Mouse (Mus musculus) G1E (cell line): ENCODE results near the gene Il18bp. TPM values are rescaled to one million over a fixed set of nuclear protein-coding genes. Genes with fewer than 3 reads are reported as not detected.

Source experiments
- ATAC-seq: 2 replicates; pipeline ENCODE4 v1.8.0; 2016; ENCODE audit warnings: mild to moderate bottlenecking; ENCODE audit not compliant: insufficient number of reproducible peaks, poor library complexity, low FRiP score, severe bottlenecking; ENCODE audit errors: extremely low read depth
- DNase-seq: peaks from one replicate; pipeline ENCODE4 v3.0.0; 2012; ENCODE audit warnings: low spot score
- H3K27me3 ChIP-seq: 2 replicates; pipeline ENCODE4 v1.6.1; 2012; ENCODE audit warnings: mild to moderate bottlenecking, low read length, inconsistent platforms; ENCODE audit not compliant: insufficient read depth
- H3K36me3 ChIP-seq: replicated peaks from 2 replicates; pipeline ENCODE3; 2012; ENCODE audit warnings: mild to moderate bottlenecking, inconsistent platforms
- H3K4me1 ChIP-seq: 2 replicates; pipeline ENCODE4 v1.6.1; 2012; ENCODE audit warnings: low read depth, low read length, inconsistent platforms, mixed read lengths; ENCODE audit not compliant: insufficient read depth
- H3K4me3 ChIP-seq: 2 replicates; pipeline ENCODE4 v1.5.1; 2012; ENCODE audit warnings: low read depth, mild to moderate bottlenecking, inconsistent platforms, low read length, moderate library complexity, mixed read lengths
- H3K9me3 ChIP-seq: replicated peaks from 2 replicates; pipeline ENCODE4 v1.6.1; 2012; ENCODE audit warnings: inconsistent platforms
- CTCF ChIP-seq: IDR thresholded peaks from 2 replicates; pipeline ENCODE4 v1.5.1; 2012; ENCODE audit warnings: low read depth, low read length, inconsistent platforms, mixed read lengths
- GATA1 ChIP-seq: IDR thresholded peaks from 2 replicates; pipeline ENCODE4 v1.6.1; 2012; ENCODE audit warnings: borderline replicate concordance, low read length, inconsistent platforms, mixed read lengths
- GATA2 ChIP-seq: IDR thresholded peaks from 2 replicates; pipeline ENCODE4 v1.6.1; 2012; ENCODE audit warnings: low read depth, low read length, inconsistent platforms, borderline replicate concordance
- POLR2AphosphoS5 ChIP-seq: IDR thresholded peaks from 2 replicates; pipeline ENCODE4 v1.6.1; 2012; ENCODE audit warnings: low read depth, low read length, inconsistent platforms; ENCODE audit not compliant: insufficient replicate concordance
- TAL1 ChIP-seq: conservative IDR thresholded peaks from 2 replicates; pipeline ENCODE4 v1.6.1; 2012; ENCODE audit warnings: low read depth, low read length, inconsistent platforms, mixed read lengths
- polyA plus RNA-seq: library from polyadenylated mRNA; stranded (reverse); fragments of >175 nt; gene quantifications from 2 replicates; pipeline ENCODE4 v1.2.3, GENCODE M21; 2012
- total RNA-seq, 2 experiments: library from RNA; stranded (forward) in 1 of 2; stranded (reverse) in 1 of 2; fragments of 200-1000 nt in 1 of 2; fragments of >200 nt in 1 of 2; fragmentation: Nextera tagmentation in 1 of 2; gene quantifications; 2 replicates each; pipeline ENCODE4 v1.2.3; 2014 to 2017

Il18bp gene
- total and polyA plus RNA-seq, 3 experiments, result 1.8 to 4.2 (median 2.7) TPM

DNA sequence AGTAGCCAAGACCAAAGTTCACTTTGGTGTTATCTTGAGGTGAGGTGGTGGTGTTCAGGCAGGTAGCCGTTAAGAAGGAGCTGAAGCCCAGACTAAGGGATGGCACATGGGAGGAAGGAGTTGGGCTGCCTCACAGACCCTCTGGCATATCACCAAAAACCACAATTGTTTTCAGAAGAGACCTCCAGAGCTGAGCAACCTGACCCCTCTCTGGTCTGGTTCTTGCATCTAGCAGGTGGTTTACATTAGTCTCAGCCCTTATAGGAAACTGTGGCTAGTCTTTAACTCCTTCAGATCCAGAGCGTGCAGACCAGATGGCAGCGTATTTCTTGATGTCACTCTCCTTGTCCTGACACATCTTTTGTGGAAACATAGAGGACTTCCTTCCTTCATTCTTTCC, 44.8 kb downstream of the Il18bp start:
- ATAC-seq, result no peak
- H3K4me1 ChIP-seq, result peaks cover 48% of the 10 kb centered on the region

DNA sequence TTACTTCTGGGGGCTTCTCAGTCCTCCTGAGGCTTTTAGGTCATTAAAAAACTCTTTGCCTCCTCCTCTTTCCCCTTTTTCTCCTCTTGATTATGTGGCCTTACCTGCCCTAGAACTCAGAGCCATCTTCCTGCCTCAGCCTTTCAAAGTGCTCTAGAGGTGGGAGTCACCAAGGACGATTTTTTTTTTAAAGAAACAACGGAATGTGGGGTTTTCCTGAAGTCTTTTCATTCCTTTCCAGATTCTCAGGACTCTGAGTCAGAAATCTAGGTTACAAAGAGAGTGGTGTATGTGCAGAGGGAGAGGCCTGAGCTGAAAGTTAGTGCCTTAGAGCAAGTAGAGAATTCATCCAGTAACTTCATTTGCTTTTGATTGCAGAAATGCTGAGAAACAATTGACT, 46.8 kb downstream of the Il18bp start:
- Histone ChIP-seq H3K4me3 (no peak overlapping the region), H3K27me3 (no peaks in the 10 kb centered on the region), H3K4me1 (peaks cover 60% of the 10 kb centered on the region), H3K9me3 (no peaks in the 10 kb centered on the region), H3K36me3 (peaks cover 33% of the 10 kb centered on the region)
- TF ChIP-seq POLR2AphosphoS5 (no peak), GATA2 (no peak), GATA1 (no peak), CTCF (no peak)
- DNase-seq (no peak), ATAC-seq (no peak)

More for the DNA sequence above, 44.8 kb downstream of the Il18bp start:
- H3K36me3 ChIP-seq, result peaks cover 40% of the 10 kb centered on the region
- TF ChIP-seq CTCF, result no peak
- no peak for TF ChIP-seq POLR2AphosphoS5
- no peak for TF ChIP-seq GATA1
- TF ChIP-seq TAL1, result no peak
- no peak for TF ChIP-seq GATA2
- no peaks in the 10 kb centered on the region for H3K9me3 ChIP-seq
- H3K27me3 ChIP-seq, result no peaks in the 10 kb centered on the region
- no peak overlapping the region for H3K4me3 ChIP-seq
- DNase-seq, result no peak

- no peak for TF ChIP-seq TAL1
- TF ChIP-seq POLR2AphosphoS5, result no peak
- no peak for TF ChIP-seq GATA2
- TF ChIP-seq GATA1, result no peak
- no peak for TF ChIP-seq CTCF
- DNase-seq (peak; percentile 27), ATAC-seq (peak; percentile 36; the same call in 1 of the 2 replicates)
- Histone ChIP-seq H3K27me3 (no peaks in the 10 kb centered on the region), H3K9me3 (no peaks in the 10 kb centered on the region), H3K4me3 (peak overlapping the region; percentile 77), H3K36me3 (peaks cover 26% of the 10 kb centered on the region), H3K4me1 (peaks cover 60% of the 10 kb centered on the region)
Measured at GRCm38 (mm10) chr7:101970821-101971461, 47.5 kb downstream of the Il18bp start.

- H3K4me1 ChIP-seq, result peaks cover 64% of the 10 kb centered on the region
Measured at GRCm38 (mm10) chr7:101970429-101970775, 48.1 kb downstream of the Il18bp start.

GRCm38 (mm10) chr7:101969694-101970428, 48.6 kb downstream of the Il18bp start:
- Histone ChIP-seq H3K9me3 (no peaks in the 10 kb centered on the region), H3K36me3 (peaks cover 20% of the 10 kb centered on the region), H3K27me3 (no peaks in the 10 kb centered on the region), H3K4me3 (peak overlapping the region; percentile 77), H3K4me1 (peaks cover 65% of the 10 kb centered on the region)
- no peak for TF ChIP-seq GATA1
- TF ChIP-seq CTCF, result no peak
- no peak for TF ChIP-seq TAL1
- no peak for TF ChIP-seq POLR2AphosphoS5
- no peak for TF ChIP-seq GATA2
- DNase-seq, result peak; percentile 76
- ATAC-seq, result no peak; the same call in 1 of the 2 replicates

More at GRCm38 (mm10) chr7:101970429-101970775, 48.1 kb downstream of the Il18bp start:
- DNase-seq (peak; percentile 59), ATAC-seq (0 out of 2 replicates have a peak, but pooled peaks have one; percentile 30)
- Histone ChIP-seq H3K36me3 (peaks cover 25% of the 10 kb centered on the region), H3K9me3 (no peaks in the 10 kb centered on the region), H3K4me3 (peak overlapping the region; percentile 77), H3K27me3 (no peaks in the 10 kb centered on the region)
- TF ChIP-seq TAL1 (no peak), GATA2 (no peak), POLR2AphosphoS5 (no peak), GATA1 (no peak), CTCF (no peak)

DNA sequence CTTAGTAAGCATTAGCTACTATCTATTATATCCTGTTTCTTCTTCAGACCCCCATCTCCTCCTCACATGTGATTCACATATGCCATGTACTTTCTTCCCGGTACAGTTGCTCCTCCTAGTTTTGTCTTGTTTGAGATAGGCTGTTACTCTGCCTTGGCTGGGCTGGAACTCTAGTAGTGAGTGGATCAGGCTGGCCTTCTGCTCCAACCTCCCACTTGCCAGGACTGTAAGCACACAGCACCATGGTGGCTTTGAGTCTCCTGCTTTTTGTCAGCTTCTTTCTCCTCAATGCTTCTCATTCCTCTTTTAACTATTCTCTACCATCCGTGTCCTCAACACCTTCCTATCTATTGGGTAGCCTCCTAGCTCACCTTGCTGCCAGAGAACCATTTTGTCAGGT, 49.7 kb downstream of the Il18bp start:
- Histone ChIP-seq H3K9me3 (no peaks in the 10 kb centered on the region), H3K36me3 (peaks cover 14% of the 10 kb centered on the region), H3K4me3 (no peak overlapping the region), H3K27me3 (no peaks in the 10 kb centered on the region), H3K4me1 (peaks cover 64% of the 10 kb centered on the region)
- TF ChIP-seq CTCF, result no peak
- DNase-seq, result no peak
- no peak for ATAC-seq
